Mouse (Mus musculus) CD4-positive naive resting alpha-beta T cell, adult 57 days (primary cell): ENCODE measurements around the gene Pnp2. TPM values are rescaled to one million over a fixed set of nuclear protein-coding genes. Genes with fewer than 3 reads are reported as not detected.

Experiments used
- total RNA-seq: library from RNA; stranded (reverse); gene quantifications from one replicate; pipeline ENCODE4 v1.2.4, GENCODE M21; 2023

The Pnp2 gene
- 1.0 TPM for total RNA-seq

DNA sequence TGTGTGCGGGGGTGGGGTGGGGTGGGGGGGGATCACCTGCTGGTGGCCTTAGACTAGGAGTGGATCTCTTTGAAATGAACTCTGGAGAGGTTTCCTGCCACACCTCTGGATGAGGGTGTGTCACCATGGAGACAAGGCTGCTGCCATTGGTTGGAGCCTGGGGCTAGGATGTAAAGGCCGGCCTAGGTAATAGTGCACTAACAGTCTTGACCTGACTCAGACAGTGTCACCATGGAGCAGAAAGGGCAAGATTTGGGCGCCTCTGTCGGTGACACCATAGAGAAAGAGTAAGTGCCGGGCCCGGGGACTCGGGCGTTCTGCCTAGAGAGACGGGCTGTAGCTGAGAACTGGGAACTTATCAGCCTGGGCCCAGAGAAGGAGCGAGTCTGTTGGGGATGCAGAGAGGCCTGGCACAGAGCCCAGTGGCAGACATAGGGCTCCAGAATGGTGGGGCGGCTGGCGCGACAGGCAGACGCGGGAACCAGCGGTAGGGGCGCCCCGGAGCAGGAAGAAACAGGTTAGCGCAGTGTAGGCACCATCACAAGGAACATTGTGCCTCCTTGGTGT is at the start of gene Pnp2:
Gene Pnp2, plus strand, starts transcription at position 51 of the 567 bp plus-strand sequence.

GRCm38 (mm10) chr14:50924281-50925064 is 31.3 kb upstream of the Pnp2 start, which contains the start of the genes Osgep and Apex1:
TSS of gene Osgep (minus strand) at chr14:50924893.
TSS of gene Apex1 (plus strand) at chr14:50924968.

DNA sequence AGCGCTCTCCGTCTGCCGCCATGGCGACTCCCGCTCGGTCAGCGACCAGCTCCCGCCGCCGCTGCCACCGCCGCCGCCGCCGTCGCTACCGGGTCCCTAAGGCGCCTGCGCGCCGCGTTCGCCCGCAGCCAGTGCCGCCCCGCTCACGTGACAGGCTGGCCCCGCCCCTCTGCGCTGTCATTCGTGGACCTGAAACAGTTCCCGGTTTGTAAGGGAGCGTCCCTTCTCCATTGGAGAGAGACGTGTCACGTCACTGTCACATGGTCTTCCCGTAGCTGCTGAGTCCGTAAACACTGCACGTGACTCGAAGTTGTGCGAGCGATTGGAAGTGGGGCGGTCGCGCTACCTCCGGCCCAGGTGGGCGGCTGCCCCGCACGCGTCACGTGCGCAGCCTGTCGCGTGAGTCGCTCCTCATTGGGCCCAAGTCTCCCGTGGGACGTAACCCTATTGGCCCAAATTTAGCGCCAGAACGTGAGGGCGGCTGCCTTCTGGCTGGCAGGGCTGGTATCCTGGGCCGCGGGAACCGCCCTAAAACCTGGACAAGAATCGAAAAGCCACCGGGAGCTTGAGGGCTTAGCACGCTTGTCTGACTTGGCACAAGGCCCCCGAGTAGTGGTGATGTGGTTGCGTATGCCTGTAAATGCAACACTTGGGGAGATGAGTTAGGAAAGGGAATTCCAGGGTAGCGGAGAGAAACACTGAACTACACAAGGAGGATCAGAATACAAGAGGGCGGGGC is 24.9 kb upstream of the Pnp2 start, which contains the start of the genes Pip4p1 and Pnp:
Gene Pip4p1, minus strand, starts transcription at position 103 of the 739 bp plus-strand sequence.
Gene Pnp, plus strand, starts transcription at position 329 of the 739 bp plus-strand sequence.

DNA sequence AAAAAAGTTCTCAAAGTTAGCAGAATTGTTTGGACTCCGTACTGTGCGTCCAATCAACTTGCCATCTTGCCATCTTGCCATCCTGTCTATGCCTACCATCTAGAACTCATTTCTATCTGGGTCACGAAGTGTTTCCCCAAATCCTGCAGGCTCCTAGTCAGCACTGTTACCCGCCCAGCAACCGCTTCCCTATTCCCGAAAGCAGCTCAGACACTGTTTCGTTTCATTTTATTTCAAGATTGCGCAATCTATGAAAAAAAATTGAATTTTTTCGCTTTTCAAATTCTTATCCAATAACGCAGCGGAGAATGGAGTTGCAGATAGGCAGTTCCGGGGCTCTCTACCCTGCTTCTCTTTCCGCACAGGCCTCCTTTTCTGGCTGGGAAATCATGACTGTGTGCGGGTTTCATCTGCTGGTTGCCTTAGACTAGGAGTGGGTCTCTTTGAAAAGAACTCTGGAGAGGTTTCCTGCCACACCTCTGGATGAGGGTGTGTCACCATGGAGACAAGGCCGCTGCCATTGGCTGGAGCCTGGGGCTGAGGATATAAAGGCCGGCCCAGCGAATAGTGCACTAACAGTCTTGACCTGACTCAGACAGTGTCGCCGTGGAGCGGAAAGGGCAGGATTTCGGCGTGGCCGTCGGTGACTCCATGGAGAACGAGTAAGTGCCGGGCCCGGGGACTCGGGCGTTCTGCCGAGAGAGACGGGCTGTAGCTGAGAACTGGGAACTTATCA is 11.7 kb upstream of the Pnp2 start, which contains the start of gene Gm49342:
Gene Gm49342, plus strand, starts transcription at position 586 of the 736 bp plus-strand sequence.

GRCm38 (mm10) chr14:51007152-51007801 is 51.5 kb downstream of the Pnp2 start, which contains the start of gene Rnase10:
TSS of gene Rnase10 (plus strand) at chr14:51007751.

Other genes starting within 250 kb of the Pnp2 start
- not detected for gene Olfr748, start 248.6 kb upstream of the Pnp2 start, total RNA-seq
- gene Olfr749, start 210.9 kb upstream of the Pnp2 start, total RNA-seq = not detected
- gene Ttc5, start 170.5 kb upstream of the Pnp2 start, total RNA-seq = 79.6 TPM
- not detected for gene Ccnb1ip1, start 148.3 kb upstream of the Pnp2 start, total RNA-seq
- gene Parp2, start 148.2 kb upstream of the Pnp2 start, total RNA-seq = 44.2 TPM
- 34.1 TPM for gene Tep1, start 85.4 kb upstream of the Pnp2 start, total RNA-seq
- not detected for gene Klhl33, start 58.5 kb upstream of the Pnp2 start, total RNA-seq
- gene Osgep, start 31.1 kb upstream of the Pnp2 start, total RNA-seq = 40.7 TPM
- gene Apex1, start 31.0 kb upstream of the Pnp2 start, total RNA-seq = 49.0 TPM
- 104 TPM for gene Pip4p1, start 25.1 kb upstream of the Pnp2 start, total RNA-seq
- gene Pnp, start 24.9 kb upstream of the Pnp2 start, total RNA-seq = 18.1 TPM
- 20.5 TPM for gene Gm49342, start 11.5 kb upstream of the Pnp2 start, total RNA-seq
- gene Rnase10, start 51.8 kb downstream of the Pnp2 start, total RNA-seq = not detected
- gene Rnase9, start 85.9 kb downstream of the Pnp2 start, total RNA-seq = not detected
- gene Rnase11, start 94.2 kb downstream of the Pnp2 start, total RNA-seq = not detected
- gene Rnase12, start 101.7 kb downstream of the Pnp2 start, total RNA-seq = not detected
- not detected for gene Olfr750, start 118.4 kb downstream of the Pnp2 start, total RNA-seq
- gene Rnase4, start 135.1 kb downstream of the Pnp2 start, total RNA-seq = 2.4 TPM
- 2.6 TPM for gene Ang, start 135.2 kb downstream of the Pnp2 start, total RNA-seq
- not detected for gene Eddm3b, start 158.4 kb downstream of the Pnp2 start, total RNA-seq
- 3.4 TPM for gene Rnase6, start 167.9 kb downstream of the Pnp2 start, total RNA-seq
- not detected for gene Rnase1, start 190.8 kb downstream of the Pnp2 start, total RNA-seq
- not detected for gene Rnase2b, start 206.3 kb downstream of the Pnp2 start, total RNA-seq
- not detected for gene Ang2, start 243.2 kb downstream of the Pnp2 start, total RNA-seq
- gene Ear14, start 247.4 kb downstream of the Pnp2 start, total RNA-seq = not detected